Mouse (Mus musculus) cerebral cortex, adult 2 months (tissue): ENCODE data around the gene Ush2a.

Source experiments
- WGBS: fragments of 180-500 bp; shearing (Covaris S2); methylation state at CpG from one replicate; pipeline ENCODE4 v1.1.7; 2018; 5-methylcytosine and 5-hydroxymethylcytosine counted together

Ush2a gene

GRCm38 (mm10) chr1:188674640-188675510 lies 413.1 kb downstream of the Ush2a start:
- 76% methylated on average over 8 of the region's 8 CpGs for WGBS

- 81% methylated on average over 10 of the region's 10 CpGs for WGBS
Measured at GRCm38 (mm10) chr1:188675511-188675863, 413.7 kb downstream of the Ush2a start.

GRCm38 (mm10) chr1:188678189-188678588 lies 416.4 kb downstream of the Ush2a start:
- 67% methylated on average over 8 of the region's 8 CpGs for WGBS

GRCm38 (mm10) chr1:188686362-188686761 lies 424.5 kb downstream of the Ush2a start:
- 97% methylated on average over 14 of the region's 14 CpGs for WGBS

GRCm38 (mm10) chr1:188696295-188696694 lies 434.5 kb downstream of the Ush2a start:
- 95% methylated on average over 2 of the region's 2 CpGs for WGBS

- 70% methylated on average over 4 of the region's 4 CpGs for WGBS
Measured at GRCm38 (mm10) chr1:188708176-188708575, 446.4 kb downstream of the Ush2a start.

GRCm38 (mm10) chr1:188708694-188709093 lies 446.9 kb downstream of the Ush2a start:
- 63% methylated on average over 10 of the region's 10 CpGs for WGBS

- WGBS: 72% methylated on average over 18 of the region's 18 CpGs
Measured at GRCm38 (mm10) chr1:188714131-188714530, 452.3 kb downstream of the Ush2a start.

GRCm38 (mm10) chr1:188714941-188715340 lies 453.1 kb downstream of the Ush2a start:
- WGBS: 82% methylated on average over 7 of the region's 7 CpGs

GRCm38 (mm10) chr1:188716886-188717285 lies 455.1 kb downstream of the Ush2a start:
- WGBS: 96% methylated on average over 3 of the region's 3 CpGs

GRCm38 (mm10) chr1:188725122-188725995 lies 463.5 kb downstream of the Ush2a start:
- 59% methylated on average over 17 of the region's 17 CpGs for WGBS

GRCm38 (mm10) chr1:188726937-188727336 lies 465.1 kb downstream of the Ush2a start:
- WGBS: 93% methylated on average over 6 of the region's 6 CpGs

GRCm38 (mm10) chr1:188728625-188729024 lies 466.8 kb downstream of the Ush2a start:
- 55% methylated on average over 8 of the region's 8 CpGs for WGBS

GRCm38 (mm10) chr1:188729179-188729578 lies 467.4 kb downstream of the Ush2a start:
- WGBS: 32% methylated on average over 7 of the region's 7 CpGs

- WGBS: 90% methylated on average over 7 of the region's 7 CpGs
Measured at GRCm38 (mm10) chr1:188734741-188735266, 473.0 kb downstream of the Ush2a start.

- WGBS: 61% methylated on average over 7 of the region's 7 CpGs
Measured at GRCm38 (mm10) chr1:188742971-188743370, 481.1 kb downstream of the Ush2a start.

GRCm38 (mm10) chr1:188755031-188755430 lies 493.2 kb downstream of the Ush2a start:
- 68% methylated on average over 15 of the region's 15 CpGs for WGBS

GRCm38 (mm10) chr1:188760515-188760914 lies 498.7 kb downstream of the Ush2a start:
- 80% methylated on average over 3 of the region's 3 CpGs for WGBS

- WGBS: 88% methylated on average over 6 of the region's 6 CpGs
Measured at GRCm38 (mm10) chr1:188762463-188762862, 500.6 kb downstream of the Ush2a start.

GRCm38 (mm10) chr1:188763761-188764160 lies 501.9 kb downstream of the Ush2a start:
- 96% methylated on average over 3 of the region's 3 CpGs for WGBS

GRCm38 (mm10) chr1:188770828-188771227 lies 509.0 kb downstream of the Ush2a start:
- 86% methylated on average over 1 of the region's 1 CpGs for WGBS

GRCm38 (mm10) chr1:188772516-188773229 lies 510.9 kb downstream of the Ush2a start:
- WGBS: 76% methylated on average over 7 of the region's 7 CpGs
